Mouse (Mus musculus) kidney, embryonic 14.5 days (tissue): Measurements from ENCODE around the gene Slc30a10. TPM values are rescaled to one million over a fixed set of nuclear protein-coding genes. Genes with fewer than 3 reads are reported as not detected.

Source experiments
- polyA plus RNA-seq: library from polyadenylated mRNA; unstranded; fragments of >200 nt; fragmentation: Nextera tagmentation; extraction: Ambion mirVana; gene quantifications from 2 replicates; pipeline ENCODE4 v1.2.1, GENCODE M21; 2014

Gene Slc30a10
- polyA plus RNA-seq, 1 experiment from 2014 or later, result 0.22 TPM

Other genes starting within 250 kb of the Slc30a10 start
- gene Iars2, start 125.5 kb upstream of the Slc30a10 start, polyA plus RNA-seq, result 17.0 and 35.4 TPM in 2 replicates
- 18.2 and 31.6 TPM in 2 replicates for gene Bpnt1, start 122.7 kb upstream of the Slc30a10 start, polyA plus RNA-seq
- gene Eprs, start 91.8 kb upstream of the Slc30a10 start, polyA plus RNA-seq, result 111 and 175 TPM in 2 replicates